Mouse (Mus musculus): ENCODE measurements around the gene Kif5a. TPM values are rescaled to one million over a fixed set of nuclear protein-coding genes. Genes with fewer than 3 reads are reported as not detected.

Gene Kif5a
- polyA plus RNA-seq, 1 experiment = 1.7 TPM

DNA sequence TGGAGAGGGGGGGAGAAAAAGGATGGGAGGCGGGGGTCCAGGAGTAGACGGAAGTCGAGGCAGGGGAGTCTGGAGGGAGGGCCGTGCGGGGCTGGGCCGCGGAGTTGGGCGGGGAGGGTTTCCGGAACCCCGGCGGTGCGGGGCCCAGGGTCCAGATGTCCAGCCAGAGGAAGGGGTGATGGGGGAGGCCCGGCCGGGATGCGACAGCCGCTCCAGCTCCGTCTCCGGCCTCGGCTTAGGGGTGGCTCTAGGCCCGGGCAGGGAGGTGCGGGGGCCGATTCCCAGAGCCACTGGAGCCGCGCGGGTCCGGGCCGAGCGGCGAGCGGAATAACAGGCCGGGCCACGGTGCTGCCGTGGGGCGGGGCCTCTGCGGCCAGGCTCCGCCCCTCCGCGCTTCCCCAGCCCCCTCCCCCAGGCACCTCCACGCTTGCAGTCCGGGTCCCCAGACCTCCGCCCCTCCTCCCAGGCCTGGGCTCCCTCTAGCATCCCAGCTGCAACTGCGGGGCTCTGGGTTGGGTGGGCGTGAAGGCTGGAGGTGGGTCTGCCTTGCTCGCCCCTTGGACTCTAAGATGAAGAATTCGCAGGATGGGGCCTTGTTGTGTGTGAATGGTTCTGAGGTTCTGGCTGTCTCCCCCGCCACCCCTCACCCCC, 74.6 kb downstream of the Kif5a start:
- no peak overlapping the region for H3K27ac ChIP-seq (ENCODE audit: control insufficient read depth, insufficient read depth, low read depth, low read length, poor library complexity)
- TF ChIP-seq CTCF (IDR thresholded peaks at IDR 0.05; ENCODE audit: control insufficient read depth, insufficient read depth, low read length) = no peak
- no peak for TF ChIP-seq POLR2A (IDR thresholded peaks at IDR 0.05; ENCODE audit: borderline replicate concordance, control insufficient read depth, low read depth, low read length)
- peaks cover 1% of the 10 kb centered on the region; the same call in 1 of the 2 replicates for H3K4me1 ChIP-seq (ENCODE audit: control insufficient read depth, insufficient read depth, low read length)
- peak overlapping the region; percentile 25 for H3K4me3 ChIP-seq (replicated peaks; ENCODE audit: control insufficient read depth, low read depth, low read length)
- under 1% methylated on average over 43 of the region's 46 CpGs for WGBS

DNA sequence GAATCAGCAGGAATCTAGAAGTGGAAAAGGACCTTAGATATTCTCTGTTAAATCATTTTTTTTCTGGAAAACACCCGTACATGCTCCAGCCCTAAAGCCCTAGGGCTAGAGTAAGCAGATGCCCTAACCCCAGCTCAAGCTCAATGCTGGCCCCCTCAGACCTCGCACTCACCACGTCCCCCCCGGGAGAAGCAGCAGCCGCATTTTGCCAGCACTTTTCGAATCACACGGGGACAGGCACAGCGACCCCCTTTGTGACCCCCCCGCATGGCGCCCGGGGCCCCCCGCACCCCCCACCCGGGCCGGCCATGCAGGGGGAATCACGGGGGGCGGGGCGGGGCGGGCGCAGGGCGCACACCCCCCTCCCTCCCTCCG, 75.1 kb downstream of the Kif5a start:
- H3K27ac ChIP-seq (ENCODE audit: control insufficient read depth, insufficient read depth, low read depth, low read length, poor library complexity) = no peak overlapping the region
- peaks cover 1% of the 10 kb centered on the region; the same call in 1 of the 2 replicates for H3K4me1 ChIP-seq (ENCODE audit: control insufficient read depth, insufficient read depth, low read length)
- H3K4me3 ChIP-seq (replicated peaks; ENCODE audit: control insufficient read depth, low read depth, low read length) = no peak overlapping the region
- WGBS = 3% methylated on average over 21 of the region's 21 CpGs
- TF ChIP-seq POLR2A (IDR thresholded peaks at IDR 0.05; ENCODE audit: borderline replicate concordance, control insufficient read depth, low read depth, low read length) = no peak
- TF ChIP-seq CTCF (IDR thresholded peaks at IDR 0.05; ENCODE audit: control insufficient read depth, insufficient read depth, low read length) = no peak

DNA sequence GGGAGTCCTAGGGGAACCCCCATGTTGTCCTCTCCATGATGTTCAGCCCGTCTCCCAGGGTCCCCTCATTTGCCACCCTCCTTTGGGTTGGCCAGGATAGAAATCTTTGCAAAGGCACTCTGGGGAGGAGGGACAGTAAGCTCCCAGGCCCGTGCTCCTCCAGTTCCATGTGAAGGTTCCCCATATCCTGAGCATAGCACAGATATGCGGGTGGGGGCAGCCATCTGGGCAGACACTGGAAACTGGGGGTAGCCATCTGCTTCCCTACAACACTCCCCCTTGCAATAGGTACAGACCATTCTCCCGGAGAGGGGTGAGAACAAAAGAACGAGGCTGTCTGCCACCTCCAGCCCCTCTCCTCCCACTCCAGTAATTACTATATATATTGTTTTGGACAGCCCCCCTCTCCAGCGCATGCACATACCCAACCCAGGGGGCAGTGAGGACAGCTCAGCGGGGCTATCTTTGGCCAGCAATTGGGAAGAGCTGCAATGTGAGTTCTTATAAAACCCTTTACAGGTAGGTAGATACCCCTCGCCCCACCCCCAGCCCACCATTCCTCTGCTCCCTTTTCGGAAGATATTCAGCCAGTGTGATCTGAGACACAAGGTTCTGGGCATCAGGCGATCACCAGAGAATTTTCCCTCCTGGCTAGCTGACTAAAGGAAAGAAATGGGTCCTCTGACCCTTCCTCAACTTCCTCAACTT, 75.6 kb downstream of the Kif5a start:
- Histone ChIP-seq H3K27ac (ENCODE audit: control insufficient read depth, insufficient read depth, low read depth, low read length, poor library complexity) (no peak overlapping the region), H3K4me1 (ENCODE audit: control insufficient read depth, insufficient read depth, low read length) (peaks cover 1% of the 10 kb centered on the region; the same call in 1 of the 2 replicates), H3K4me3 (replicated peaks; ENCODE audit: control insufficient read depth, low read depth, low read length) (no peak overlapping the region)
- no peak for TF ChIP-seq POLR2A (IDR thresholded peaks at IDR 0.05; ENCODE audit: borderline replicate concordance, control insufficient read depth, low read depth, low read length)
- TF ChIP-seq CTCF (IDR thresholded peaks at IDR 0.05; ENCODE audit: control insufficient read depth, insufficient read depth, low read length) = no peak
- WGBS = 80% methylated on average over 10 of the region's 10 CpGs

DNA sequence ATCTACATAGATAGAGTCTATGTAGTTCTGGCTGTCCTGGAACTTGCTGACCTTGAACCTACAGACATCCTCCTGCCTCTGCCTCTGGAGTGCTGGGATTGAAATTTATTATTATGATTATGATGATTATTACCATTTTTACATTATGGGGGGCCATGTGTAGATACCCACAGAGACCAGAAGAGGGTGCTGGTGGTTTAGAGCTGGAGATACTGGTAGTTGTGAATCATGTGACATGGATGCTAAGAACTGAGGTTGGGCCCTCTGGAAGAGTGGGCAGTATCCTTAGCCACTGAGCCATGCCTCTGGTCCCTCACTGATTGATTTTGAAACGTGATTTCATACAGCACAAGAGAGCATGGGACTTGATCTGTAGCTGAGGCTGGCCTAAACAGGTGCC, 76.7 kb downstream of the Kif5a start:
- WGBS = 91% methylated on average over 1 of the region's 1 CpGs
- Histone ChIP-seq H3K4me3 (replicated peaks; ENCODE audit: control insufficient read depth, low read depth, low read length) (no peak overlapping the region), H3K4me1 (ENCODE audit: control insufficient read depth, insufficient read depth, low read length) (peaks cover 1% of the 10 kb centered on the region; the same call in 1 of the 2 replicates), H3K27ac (ENCODE audit: control insufficient read depth, insufficient read depth, low read depth, low read length, poor library complexity) (no peak overlapping the region)
- TF ChIP-seq POLR2A (IDR thresholded peaks at IDR 0.05; ENCODE audit: borderline replicate concordance, control insufficient read depth, low read depth, low read length) = no peak
- TF ChIP-seq CTCF (IDR thresholded peaks at IDR 0.05; ENCODE audit: control insufficient read depth, insufficient read depth, low read length) = 0 out of 2 replicates have a peak, but pooled peaks have one; percentile 15

DNA sequence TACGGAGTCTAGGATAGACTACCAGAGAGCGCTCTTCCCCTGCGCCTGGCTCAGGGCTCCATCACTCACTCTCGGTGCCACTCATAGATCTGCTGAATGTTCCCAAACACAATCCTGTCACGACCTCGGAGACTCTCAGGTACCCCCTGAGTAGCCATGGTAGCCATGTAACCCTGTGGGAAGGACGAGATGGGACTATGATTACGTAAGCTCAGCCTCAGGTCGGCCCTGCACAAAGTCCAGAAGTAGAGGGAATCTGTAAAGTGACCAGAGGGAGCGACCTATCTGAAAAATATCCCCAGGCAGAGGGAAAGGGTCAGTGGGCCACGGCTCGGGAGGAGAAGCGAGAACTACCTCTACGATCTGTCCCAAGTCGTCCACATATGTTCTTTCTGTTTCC, 77.6 kb downstream of the Kif5a start:
- no peak overlapping the region for H3K27ac ChIP-seq (ENCODE audit: control insufficient read depth, insufficient read depth, low read depth, low read length, poor library complexity)
- no peak for TF ChIP-seq CTCF (IDR thresholded peaks at IDR 0.05; ENCODE audit: control insufficient read depth, insufficient read depth, low read length)
- no peak for TF ChIP-seq POLR2A (IDR thresholded peaks at IDR 0.05; ENCODE audit: borderline replicate concordance, control insufficient read depth, low read depth, low read length)
- no peak overlapping the region for H3K4me3 ChIP-seq (replicated peaks; ENCODE audit: control insufficient read depth, low read depth, low read length)
- WGBS = 83% methylated on average over 15 of the region's 15 CpGs
- H3K4me1 ChIP-seq (ENCODE audit: control insufficient read depth, insufficient read depth, low read length) = no peaks in the 10 kb centered on the region

DNA sequence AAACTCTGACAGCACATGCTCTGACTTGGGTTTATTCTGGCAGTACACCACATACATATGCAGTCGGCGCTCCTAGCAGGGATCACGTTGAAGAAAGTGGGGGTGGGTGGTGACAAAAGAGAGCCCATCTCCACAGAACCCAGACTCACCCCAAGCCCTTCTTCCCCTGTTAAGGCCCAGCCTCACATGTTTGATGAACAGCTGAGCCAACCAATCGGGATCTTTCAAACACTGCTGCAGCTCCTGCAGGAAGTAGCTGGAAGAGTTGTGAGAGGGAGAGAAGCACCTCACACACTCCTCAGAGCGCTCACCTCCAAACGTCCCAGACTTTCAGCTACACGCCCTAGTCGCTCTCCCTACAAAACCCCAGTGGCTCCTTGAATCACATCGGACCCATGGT, 78.0 kb downstream of the Kif5a start:
- TF ChIP-seq CTCF (IDR thresholded peaks at IDR 0.05; ENCODE audit: control insufficient read depth, insufficient read depth, low read length) (no peak), POLR2A (IDR thresholded peaks at IDR 0.05; ENCODE audit: borderline replicate concordance, control insufficient read depth, low read depth, low read length) (no peak)
- H3K4me3 ChIP-seq (replicated peaks; ENCODE audit: control insufficient read depth, low read depth, low read length) = no peak overlapping the region
- no peaks in the 10 kb centered on the region for H3K4me1 ChIP-seq (ENCODE audit: control insufficient read depth, insufficient read depth, low read length)
- no peak overlapping the region for H3K27ac ChIP-seq (ENCODE audit: control insufficient read depth, insufficient read depth, low read depth, low read length, poor library complexity)
- WGBS = 80% methylated on average over 9 of the region's 9 CpGs

DNA sequence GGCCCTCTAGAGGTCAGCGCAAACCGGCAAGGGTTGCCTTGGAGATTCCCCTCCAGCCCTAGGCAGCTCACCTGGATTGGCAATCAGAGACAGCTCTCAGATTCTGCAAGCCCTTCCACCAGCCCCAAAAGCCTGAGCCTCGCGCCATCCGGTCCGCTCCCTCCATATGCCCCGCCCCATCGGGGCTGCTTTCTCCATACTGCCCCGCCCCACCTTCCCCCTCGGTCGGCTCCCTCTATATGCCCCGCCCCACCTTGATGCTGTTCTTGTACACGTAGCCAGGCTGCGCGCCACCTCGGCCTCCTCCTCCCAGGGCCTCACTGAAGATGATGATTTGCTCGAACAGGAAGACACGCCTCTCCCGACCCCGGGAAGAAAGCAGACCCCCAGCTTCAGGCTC, 79.4 kb downstream of the Kif5a start:
- no peak for TF ChIP-seq CTCF (IDR thresholded peaks at IDR 0.05; ENCODE audit: control insufficient read depth, insufficient read depth, low read length)
- no peak for TF ChIP-seq POLR2A (IDR thresholded peaks at IDR 0.05; ENCODE audit: borderline replicate concordance, control insufficient read depth, low read depth, low read length)
- Histone ChIP-seq H3K4me1 (ENCODE audit: control insufficient read depth, insufficient read depth, low read length) (no peaks in the 10 kb centered on the region), H3K4me3 (replicated peaks; ENCODE audit: control insufficient read depth, low read depth, low read length) (no peak overlapping the region), H3K27ac (ENCODE audit: control insufficient read depth, insufficient read depth, low read depth, low read length, poor library complexity) (no peak overlapping the region)
- WGBS = 23% methylated on average over 20 of the region's 20 CpGs

DNA sequence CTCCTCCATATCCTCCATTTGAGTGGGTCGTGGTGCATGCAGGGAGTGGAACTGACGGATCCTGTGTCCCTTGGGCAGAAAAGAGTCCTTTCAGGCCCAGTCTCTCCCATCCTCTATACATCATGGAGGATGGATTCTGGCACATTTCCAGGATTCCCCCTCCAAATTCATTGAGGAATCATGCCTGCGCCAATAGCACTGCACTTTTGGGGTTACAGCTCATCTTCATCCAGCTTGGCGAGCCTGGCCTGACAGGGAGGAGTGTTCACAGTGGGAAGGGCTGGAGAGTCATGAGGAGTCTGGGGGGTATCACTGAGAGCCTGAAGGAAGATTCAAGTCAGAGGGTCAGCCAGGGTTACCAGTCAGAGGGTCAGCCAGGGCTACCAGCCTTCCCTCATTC, 80.5 kb downstream of the Kif5a start:
- peaks cover 2% of the 10 kb centered on the region; the same call in 1 of the 2 replicates for H3K4me1 ChIP-seq (ENCODE audit: control insufficient read depth, insufficient read depth, low read length)
- H3K4me3 ChIP-seq (replicated peaks; ENCODE audit: control insufficient read depth, low read depth, low read length) = no peak overlapping the region
- WGBS = 86% methylated on average over 4 of the region's 4 CpGs

More for the DNA sequence above, 80.5 kb downstream of the Kif5a start:
- TF ChIP-seq CTCF (IDR thresholded peaks at IDR 0.05; ENCODE audit: control insufficient read depth, insufficient read depth, low read length) (no peak), POLR2A (IDR thresholded peaks at IDR 0.05; ENCODE audit: borderline replicate concordance, control insufficient read depth, low read depth, low read length) (no peak)
- H3K27ac ChIP-seq (ENCODE audit: control insufficient read depth, insufficient read depth, low read depth, low read length, poor library complexity) = no peak overlapping the region

All from bone marrow, adult 2 months (tissue).